In genomic region chr7:13024805-13025204, GRCm38 (mm10) we compare ENCODE assay signal across 8 mouse cellular contexts. TPM values are rescaled to one million over a fixed set of nuclear protein-coding genes. Genes with fewer than 3 reads are reported as not detected.
A peak's percentile ranks its signal among the peaks of the same experiment; 100 is the strongest.
DNase-seq lines count a peak whose midpoint lies in the region; ATAC-seq lines count a peak whose summit lies in the region.

No protein-coding gene starts in this region.

- H3K4me2 ChIP-seq in embryonic facial prominence, embryonic 15.5 days (replicated peaks), result peak overlapping the region; percentile 85
- peak overlapping the region; percentile 71 for H3K4me2 ChIP-seq in heart, embryonic 11.5 days
- H3K4me2 ChIP-seq in kidney, embryonic 16.5 days (replicated peaks; ENCODE audit: low read depth, low read length), result peak overlapping the region; percentile 98
- peak overlapping the region; percentile 98 for H3K4me2 ChIP-seq in liver, embryonic 13.5 days
- H3K4me2 ChIP-seq in stomach, embryonic 16.5 days (ENCODE audit: low read depth, low read length), result peak overlapping the region; percentile 73

- peak; percentile 58 for DNase-seq in 3T3-L1 (ENCODE audit: low read depth, low spot score)
- peak; percentile 91 for DNase-seq in adrenal gland, postnatal 14 days
- peak; percentile 69 for DNase-seq in liver, embryonic 13.5 days
- peak; percentile 82 for DNase-seq in neural tube, embryonic 10.5 days (ENCODE audit: extremely low spot score, low spot score)

- peak overlapping the region; percentile 97 for H3K9ac ChIP-seq in embryonic facial prominence, embryonic 15.5 days
- peak overlapping the region; percentile 98 for H3K9ac ChIP-seq in heart, embryonic 11.5 days (ENCODE audit: low read depth, low read length)
- peak overlapping the region; percentile 98 for H3K9ac ChIP-seq in kidney, embryonic 16.5 days (replicated peaks; ENCODE audit: low read length)
- peak overlapping the region; percentile 98 for H3K9ac ChIP-seq in liver, embryonic 13.5 days
- H3K9ac ChIP-seq in stomach, embryonic 16.5 days (ENCODE audit: low read length), result peak overlapping the region; percentile 97

- WGBS in embryonic facial prominence, embryonic 15.5 days, result under 1% methylated on average over 42 of the region's 44 CpGs
- WGBS in heart, embryonic 11.5 days (ENCODE audit: insufficient replicate concordance), result under 1% methylated on average over 41 of the region's 44 CpGs
- WGBS in kidney, embryonic 16.5 days, result 0% methylated on average over 37 of the region's 44 CpGs
- WGBS in liver, embryonic 13.5 days (ENCODE audit: insufficient replicate concordance), result under 1% methylated on average over 42 of the region's 44 CpGs
- under 1% methylated on average over 44 of the region's 44 CpGs for WGBS in stomach, embryonic 16.5 days

- no peaks in the 10 kb centered on the region for H3K9me3 ChIP-seq in embryonic facial prominence, embryonic 15.5 days (replicated peaks)
- no peaks in the 10 kb centered on the region for H3K9me3 ChIP-seq in heart, embryonic 11.5 days (replicated peaks; ENCODE audit: control insufficient read depth, low read length)
- no peaks in the 10 kb centered on the region for H3K9me3 ChIP-seq in kidney, embryonic 16.5 days (ENCODE audit: low read length)
- no peaks in the 10 kb centered on the region for H3K9me3 ChIP-seq in liver, embryonic 13.5 days (replicated peaks)
- no peaks in the 10 kb centered on the region for H3K9me3 ChIP-seq in stomach, embryonic 16.5 days (replicated peaks; ENCODE audit: control insufficient read depth, low read length)

- H3K4me3 ChIP-seq in embryonic facial prominence, embryonic 15.5 days (replicated peaks), result peak overlapping the region; percentile 91
- peak overlapping the region; percentile 88 for H3K4me3 ChIP-seq in heart, embryonic 11.5 days (ENCODE audit: low read depth, low read length)
- peak overlapping the region; percentile 95 for H3K4me3 ChIP-seq in kidney, embryonic 16.5 days (ENCODE audit: low read length)
- H3K4me3 ChIP-seq in liver, embryonic 13.5 days (replicated peaks), result peak overlapping the region; percentile 95
- H3K4me3 ChIP-seq in stomach, embryonic 16.5 days (replicated peaks; ENCODE audit: low read length), result peak overlapping the region; percentile 85

- peaks cover 46% of the 10 kb centered on the region for H3K36me3 ChIP-seq in embryonic facial prominence, embryonic 15.5 days
- H3K36me3 ChIP-seq in heart, embryonic 11.5 days (ENCODE audit: control insufficient read depth, insufficient read depth, low read length), result peaks cover 37% of the 10 kb centered on the region
- H3K36me3 ChIP-seq in kidney, embryonic 16.5 days (ENCODE audit: insufficient read depth, low read length), result peaks cover 44% of the 10 kb centered on the region
- H3K36me3 ChIP-seq in liver, embryonic 13.5 days, result peaks cover 44% of the 10 kb centered on the region
- peaks cover 30% of the 10 kb centered on the region for H3K36me3 ChIP-seq in stomach, embryonic 16.5 days (ENCODE audit: control insufficient read depth, insufficient read depth, low read length)

- no peaks in the 10 kb centered on the region for H3K27me3 ChIP-seq in embryonic facial prominence, embryonic 15.5 days
- no peaks in the 10 kb centered on the region for H3K27me3 ChIP-seq in heart, embryonic 11.5 days (ENCODE audit: control insufficient read depth, insufficient read depth, low read length)
- no peaks in the 10 kb centered on the region for H3K27me3 ChIP-seq in kidney, embryonic 16.5 days (ENCODE audit: insufficient read depth, low read length)
- H3K27me3 ChIP-seq in liver, embryonic 13.5 days, result no peaks in the 10 kb centered on the region
- no peaks in the 10 kb centered on the region for H3K27me3 ChIP-seq in stomach, embryonic 16.5 days (ENCODE audit: control insufficient read depth, insufficient read depth, low read length)

- peaks cover 26% of the 10 kb centered on the region for H3K4me1 ChIP-seq in embryonic facial prominence, embryonic 15.5 days
- H3K4me1 ChIP-seq in heart, embryonic 11.5 days (ENCODE audit: control insufficient read depth, insufficient read depth, low read length), result peaks cover 20% of the 10 kb centered on the region
- peaks cover 15% of the 10 kb centered on the region for H3K4me1 ChIP-seq in kidney, embryonic 16.5 days (ENCODE audit: insufficient read depth, low read length)
- peaks cover 39% of the 10 kb centered on the region for H3K4me1 ChIP-seq in liver, embryonic 13.5 days (replicated peaks)
- peaks cover 22% of the 10 kb centered on the region for H3K4me1 ChIP-seq in stomach, embryonic 16.5 days (ENCODE audit: control insufficient read depth, insufficient read depth, low read length)

- H3K27ac ChIP-seq in embryonic facial prominence, embryonic 15.5 days (replicated peaks), result peak overlapping the region; percentile 100
- H3K27ac ChIP-seq in heart, embryonic 11.5 days (ENCODE audit: low read depth, low read length), result peak overlapping the region; percentile 97
- peak overlapping the region; percentile 100 for H3K27ac ChIP-seq in kidney, embryonic 16.5 days (ENCODE audit: low read length)
- H3K27ac ChIP-seq in liver, embryonic 13.5 days, result peak overlapping the region; percentile 97
- peak overlapping the region; percentile 100 for H3K27ac ChIP-seq in stomach, embryonic 16.5 days (ENCODE audit: low read length)

- ATAC-seq in embryonic facial prominence, embryonic 15.5 days (ENCODE audit: insufficient number of reproducible peaks, low FRiP score, low TSS enrichment, low read depth), result peak; percentile 68
- peak; percentile 56 for ATAC-seq in heart, embryonic 11.5 days (replicated peaks; ENCODE audit: insufficient number of reproducible peaks, low FRiP score, low TSS enrichment)
- ATAC-seq in kidney, embryonic 16.5 days (ENCODE audit: low FRiP score, low TSS enrichment), result peak; percentile 62
- ATAC-seq in liver, embryonic 13.5 days (ENCODE audit: low read depth), result peak; percentile 54
- ATAC-seq in stomach, embryonic 16.5 days (ENCODE audit: insufficient read depth, low FRiP score), result peak; percentile 54

RNA-seq across cellular contexts. Expression of gene Chmp2a, which starts 9.8 kb away (rescaled TPM):
- total RNA-seq in adrenal gland, postnatal 14 days (2021), result 173 and 179 TPM in 2 replicates
- 179 and 184 TPM in 2 replicates for polyA plus RNA-seq in embryonic facial prominence, embryonic 15.5 days (2015; fragmentation: Nextera tagmentation; extraction: Ambion mirVana)
- 148 and 149 TPM in 2 replicates for polyA plus RNA-seq in heart, embryonic 11.5 days (2014; fragmentation: Nextera tagmentation; extraction: Ambion mirVana)
- polyA plus RNA-seq in kidney, embryonic 16.5 days (2015; fragmentation: Nextera tagmentation; extraction: Ambion mirVana), result 159 and 162 TPM in 2 replicates
- polyA plus RNA-seq in liver, embryonic 13.5 days (2015; fragmentation: Nextera tagmentation; extraction: Ambion mirVana), result 127 and 130 TPM in 2 replicates
- polyA plus RNA-seq in stomach, embryonic 16.5 days (2015; fragmentation: Nextera tagmentation; extraction: Ambion mirVana), result 189 and 190 TPM in 2 replicates

RNA-seq across cellular contexts. Expression of gene Ube2m, which starts 13.3 kb away (rescaled TPM):
- 191 and 201 TPM in 2 replicates for total RNA-seq in adrenal gland, postnatal 14 days (2021)
- polyA plus RNA-seq in embryonic facial prominence, embryonic 15.5 days (2015; fragmentation: Nextera tagmentation; extraction: Ambion mirVana), result 126 and 127 TPM in 2 replicates
- 172 and 174 TPM in 2 replicates for polyA plus RNA-seq in heart, embryonic 11.5 days (2014; fragmentation: Nextera tagmentation; extraction: Ambion mirVana)
- polyA plus RNA-seq in kidney, embryonic 16.5 days (2015; fragmentation: Nextera tagmentation; extraction: Ambion mirVana), result 30.4 and 54.9 TPM in 2 replicates
- 70.0 and 80.8 TPM in 2 replicates for polyA plus RNA-seq in liver, embryonic 13.5 days (2015; fragmentation: Nextera tagmentation; extraction: Ambion mirVana)
- polyA plus RNA-seq in stomach, embryonic 16.5 days (2015; fragmentation: Nextera tagmentation; extraction: Ambion mirVana), result 21.4 and 22.1 TPM in 2 replicates

RNA-seq across cellular contexts. Expression of gene Zbtb45, which starts 15.0 kb away (rescaled TPM):
- total RNA-seq in adrenal gland, postnatal 14 days (2021), result 12.8 and 13.2 TPM in 2 replicates
- polyA plus RNA-seq in embryonic facial prominence, embryonic 15.5 days (2015; fragmentation: Nextera tagmentation; extraction: Ambion mirVana), result 26.0 and 29.4 TPM in 2 replicates
- 13.6 and 16.0 TPM in 2 replicates for polyA plus RNA-seq in heart, embryonic 11.5 days (2014; fragmentation: Nextera tagmentation; extraction: Ambion mirVana)
- polyA plus RNA-seq in kidney, embryonic 16.5 days (2015; fragmentation: Nextera tagmentation; extraction: Ambion mirVana), result 28.3 and 29.2 TPM in 2 replicates
- polyA plus RNA-seq in liver, embryonic 13.5 days (2015; fragmentation: Nextera tagmentation; extraction: Ambion mirVana), result 14.4 and 17.3 TPM in 2 replicates
- 18.4 and 20.2 TPM in 2 replicates for polyA plus RNA-seq in stomach, embryonic 16.5 days (2015; fragmentation: Nextera tagmentation; extraction: Ambion mirVana)

RNA-seq across cellular contexts. Expression of gene Trim28, which starts 25.9 kb away (rescaled TPM):
- total RNA-seq in adrenal gland, postnatal 14 days (2021), result 247 and 252 TPM in 2 replicates
- polyA plus RNA-seq in embryonic facial prominence, embryonic 15.5 days (2015; fragmentation: Nextera tagmentation; extraction: Ambion mirVana), result 279 and 290 TPM in 2 replicates
- 252 and 256 TPM in 2 replicates for polyA plus RNA-seq in heart, embryonic 11.5 days (2014; fragmentation: Nextera tagmentation; extraction: Ambion mirVana)
- polyA plus RNA-seq in kidney, embryonic 16.5 days (2015; fragmentation: Nextera tagmentation; extraction: Ambion mirVana), result 245 TPM in 2 replicates
- 92.3 and 102 TPM in 2 replicates for polyA plus RNA-seq in liver, embryonic 13.5 days (2015; fragmentation: Nextera tagmentation; extraction: Ambion mirVana)
- 122 and 130 TPM in 2 replicates for polyA plus RNA-seq in stomach, embryonic 16.5 days (2015; fragmentation: Nextera tagmentation; extraction: Ambion mirVana)

RNA-seq across cellular contexts. Expression of gene Slc27a5, which starts 26.8 kb away (rescaled TPM):
- 2.6 and 51.1 TPM in 2 replicates for total RNA-seq in adrenal gland, postnatal 14 days (2021)
- 0.20 TPM in 1 of 2 replicates, not detected in the other for polyA plus RNA-seq in embryonic facial prominence, embryonic 15.5 days (2015; fragmentation: Nextera tagmentation; extraction: Ambion mirVana)
- not detected in 2 replicates for polyA plus RNA-seq in heart, embryonic 11.5 days (2014; fragmentation: Nextera tagmentation; extraction: Ambion mirVana)
- 0.11 and 0.40 TPM in 2 replicates for polyA plus RNA-seq in kidney, embryonic 16.5 days (2015; fragmentation: Nextera tagmentation; extraction: Ambion mirVana)
- 4.5 and 4.9 TPM in 2 replicates for polyA plus RNA-seq in liver, embryonic 13.5 days (2015; fragmentation: Nextera tagmentation; extraction: Ambion mirVana)
- polyA plus RNA-seq in stomach, embryonic 16.5 days (2015; fragmentation: Nextera tagmentation; extraction: Ambion mirVana), result 0.95 and 1.4 TPM in 2 replicates

Comparison
In these comparisons a context has a peak if more than half of its experiments do, and no peak if none do; other contexts are left out.
1. Peak in every context shown above with its lines: DNase-seq, ATAC-seq, H3K4me3 ChIP-seq and H3K27ac ChIP-seq.